Mouse (Mus musculus) heart, adult 2 months (tissue): ENCODE measurements around the gene Tmem242. TPM values are rescaled to one million over a fixed set of nuclear protein-coding genes. Genes with fewer than 3 reads are reported as not detected.

Experiments used
- DNase-seq, 2 experiments: peaks; one replicate each; pipeline ENCODE4 v3.0.0; 2021
- H3K27ac ChIP-seq: fragments of 200-600 bp; 2 replicates; pipeline ENCODE4 v1.8.1; 2022
- H3K27me3 ChIP-seq: fragments of 200-500 bp; 2 replicates; pipeline ENCODE4 v1.6.1; 2012; ENCODE audit warnings: mild to moderate bottlenecking, low read length, inconsistent platforms, mixed read lengths; ENCODE audit not compliant: control insufficient read depth, insufficient read depth
- H3K36me3 ChIP-seq: fragments of 200-500 bp; 2 replicates; pipeline ENCODE4 v1.6.1; 2012; ENCODE audit warnings: low read length, inconsistent platforms; ENCODE audit not compliant: control insufficient read depth, insufficient read depth
- H3K4me1 ChIP-seq: fragments of 200-500 bp; 2 replicates; pipeline ENCODE4 v1.6.1; 2011; ENCODE audit warnings: low read length; ENCODE audit not compliant: control insufficient read depth, insufficient read depth
- H3K4me3 ChIP-seq: fragments of 200-600 bp; 2 replicates; pipeline ENCODE4 v1.8.1; 2022
- H3K79me2 ChIP-seq: fragments of 200-500 bp; replicated peaks from 2 replicates; pipeline ENCODE4 v1.6.1; 2012; ENCODE audit warnings: mild to moderate bottlenecking, inconsistent platforms, low read length, moderate library complexity, mixed read lengths; ENCODE audit not compliant: control insufficient read depth, insufficient read depth
- H3K9ac ChIP-seq: fragments of 200-500 bp; 2 replicates; pipeline ENCODE4 v1.6.1; 2012; ENCODE audit warnings: low read depth, mild to moderate bottlenecking, control low read depth, inconsistent platforms, low read length, mixed read lengths
- CTCF ChIP-seq: fragments of 200-600 bp; IDR thresholded peaks from 2 replicates; pipeline ENCODE4 v1.8.1; 2022; ENCODE audit warnings: antibody characterized with exemption, mild to moderate bottlenecking, moderate library complexity
- EP300 ChIP-seq: fragments of 200-500 bp; IDR thresholded peaks from 2 replicates; pipeline ENCODE4 v1.6.1; 2011; ENCODE audit warnings: low read depth, low read length, control low read depth; ENCODE audit not compliant: insufficient read depth
- POLR2A ChIP-seq: fragments of 200-500 bp; IDR thresholded peaks from 2 replicates; pipeline ENCODE4 v1.6.1; 2011; ENCODE audit warnings: mild to moderate bottlenecking, low read depth, low read length, control low read depth; ENCODE audit not compliant: insufficient read depth
- WGBS: fragments of 180-500 bp; shearing (Covaris S2); methylation state at CpG from one replicate; pipeline ENCODE4 v1.1.7; 2018; 5-methylcytosine and 5-hydroxymethylcytosine counted together
- intact Hi-C: fragments of 180-260 bp; cut with DNase I; formaldehyde crosslinking; loops from one replicate; pipeline ENCODE4 v1.15.1; 2025
- polyA plus RNA-seq: library from polyadenylated mRNA; depleted of rRNA; stranded (reverse); fragments of >200 nt; gene quantifications from 2 replicates; pipeline ENCODE4 v1.2.3, GENCODE M21; 2012
- total RNA-seq, 2 experiments: library from RNA; stranded (reverse); gene quantifications; 2 replicates each; pipeline ENCODE4 v1.2.3; 2021

The Tmem242 gene
- total and polyA plus RNA-seq, 3 experiments, result 17.6 to 155 (median 146) TPM

DNA sequence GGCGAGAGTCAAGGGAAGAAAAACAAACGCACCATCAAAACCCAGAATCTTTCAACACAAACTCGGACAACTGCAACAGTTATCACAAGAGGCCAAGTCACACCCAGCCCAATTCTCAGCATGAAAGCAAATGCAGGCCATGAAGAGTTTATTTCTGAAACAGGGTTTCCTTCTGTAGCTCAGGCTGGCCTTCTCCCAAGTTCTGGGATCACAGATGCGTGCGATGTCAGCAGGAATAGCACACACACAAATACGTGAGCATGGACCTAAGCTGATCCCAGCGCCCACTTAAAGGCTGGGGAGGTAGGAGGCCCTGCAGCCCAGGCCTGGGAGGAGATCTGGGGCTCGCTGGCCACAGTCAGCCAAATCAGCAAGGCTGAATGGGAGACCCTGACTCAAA, 15.9 kb downstream of the Tmem242 start:
- DNase-seq, result no peak
- no peak overlapping the region for H3K9ac ChIP-seq
- 0 out of 2 replicates have a peak, but pooled peaks cover 1% of the 10 kb centered on the region for H3K79me2 ChIP-seq
- intact Hi-C loops, result no loop called here
- H3K4me3 ChIP-seq, result no peak overlapping the region
- no peak for TF ChIP-seq EP300
- no peak for TF ChIP-seq POLR2A
- TF ChIP-seq CTCF, result no peak
- no peak overlapping the region for H3K27ac ChIP-seq
- no peaks in the 10 kb centered on the region for H3K27me3 ChIP-seq
- no peaks in the 10 kb centered on the region; the same call in none of the 2 replicates for H3K4me1 ChIP-seq
- peaks cover 2% of the 10 kb centered on the region; the same call in 1 of the 2 replicates for H3K36me3 ChIP-seq
- 64% methylated on average over 8 of the region's 8 CpGs for WGBS

DNA sequence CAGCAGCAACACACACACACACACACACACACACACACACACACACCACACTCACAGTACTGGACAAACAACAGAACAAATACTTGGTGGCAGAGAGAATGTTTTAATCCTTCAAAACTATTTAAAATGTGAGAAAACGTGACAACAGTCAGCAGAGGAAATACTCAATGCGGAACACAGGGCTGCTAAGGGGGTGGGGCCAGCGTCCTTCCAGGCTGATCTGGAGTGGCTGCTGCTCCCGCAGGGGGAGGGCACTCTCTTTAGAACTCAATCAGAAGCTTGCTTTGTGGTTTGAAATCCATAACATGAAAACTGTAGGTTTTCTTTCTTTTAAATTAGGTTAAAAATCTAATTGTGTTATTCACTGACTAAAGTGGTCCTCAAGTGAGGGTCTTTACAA, 18.2 kb downstream of the Tmem242 start:
- Histone ChIP-seq H3K27me3 (no peaks in the 10 kb centered on the region), H3K4me1 (no peaks in the 10 kb centered on the region; the same call in none of the 2 replicates), H3K79me2 (0 out of 2 replicates have a peak, but pooled peaks cover 1% of the 10 kb centered on the region), H3K4me3 (no peak overlapping the region), H3K36me3 (peaks cover 2% of the 10 kb centered on the region; the same call in 1 of the 2 replicates), H3K9ac (no peak overlapping the region), H3K27ac (no peak overlapping the region)
- intact Hi-C loops, result no loop called here
- TF ChIP-seq POLR2A (no peak), CTCF (no peak), EP300 (no peak)
- DNase-seq, result no peak
- WGBS, result 43% methylated on average over 4 of the region's 4 CpGs

DNA sequence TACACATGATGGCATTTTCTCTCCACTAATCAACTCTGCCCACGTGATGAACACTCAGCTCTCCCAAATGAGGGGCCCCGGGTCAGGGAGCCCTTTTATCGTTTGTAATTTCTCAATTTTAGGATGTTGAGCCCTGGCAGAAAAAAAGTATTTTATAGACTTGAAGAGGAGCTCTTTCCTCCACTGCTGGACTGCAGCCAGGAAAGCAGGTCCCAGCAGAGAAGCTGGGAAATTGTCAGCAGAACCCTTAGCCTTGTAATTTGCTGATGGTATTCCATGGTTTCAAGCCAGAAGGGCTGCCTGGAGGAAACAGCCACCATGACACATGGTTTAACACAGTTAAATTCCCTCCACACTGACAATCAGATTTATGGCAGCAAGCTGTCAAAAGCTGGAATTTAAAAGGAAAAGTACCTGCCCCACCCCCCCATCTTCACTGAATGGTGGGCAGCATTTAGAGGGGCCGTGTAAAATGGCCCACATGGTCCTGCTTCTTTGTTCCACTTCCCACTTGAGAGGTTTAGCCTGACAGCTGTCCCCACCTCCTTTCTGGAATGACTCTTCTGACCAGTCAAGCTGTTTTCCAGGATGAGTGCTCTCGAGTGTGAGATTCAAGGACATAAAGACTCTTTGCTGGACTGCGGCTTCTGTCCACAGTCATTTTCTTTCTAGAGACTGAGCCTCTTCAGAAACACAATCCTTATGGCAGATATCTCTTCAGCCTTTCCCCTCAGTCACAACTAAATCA, 20.1 kb downstream of the Tmem242 start:
- Histone ChIP-seq H3K4me1 (no peaks in the 10 kb centered on the region; the same call in 1 of the 2 replicates), H3K4me3 (no peak overlapping the region), H3K36me3 (no peaks in the 10 kb centered on the region; the same call in 1 of the 2 replicates), H3K27me3 (no peaks in the 10 kb centered on the region), H3K27ac (no peak overlapping the region), H3K79me2 (no peaks in the 10 kb centered on the region), H3K9ac (no peak overlapping the region)
- WGBS, result 79% methylated on average over 6 of the region's 6 CpGs
- TF ChIP-seq POLR2A (no peak), EP300 (no peak), CTCF (no peak)
- intact Hi-C loops, result no loop called here
- no peak for DNase-seq

DNA sequence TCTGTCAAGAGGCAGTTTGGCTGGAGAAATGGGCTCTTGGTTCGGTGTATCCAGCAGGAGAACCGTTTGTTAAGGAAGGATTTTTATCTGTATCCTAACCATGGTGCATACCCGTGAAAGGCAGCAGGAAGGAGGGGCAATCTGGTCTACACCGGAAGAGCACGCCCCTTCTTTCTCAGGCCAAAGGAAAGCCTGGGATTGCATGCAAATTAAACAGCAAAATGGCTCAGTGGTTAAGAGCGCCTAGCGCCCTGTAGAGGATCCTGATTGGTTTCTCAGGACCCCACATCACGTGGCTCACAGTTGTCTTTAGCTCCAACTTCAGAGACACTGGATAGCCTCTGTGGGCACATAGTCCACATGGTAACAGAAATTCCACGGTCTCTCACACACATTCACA, 21.0 kb downstream of the Tmem242 start:
- 88% methylated on average over 9 of the region's 9 CpGs for WGBS
- no peaks in the 10 kb centered on the region for H3K4me1 ChIP-seq
- no peaks in the 10 kb centered on the region for H3K36me3 ChIP-seq
- DNase-seq, result no peak
- H3K9ac ChIP-seq, result no peak overlapping the region
- no peak overlapping the region for H3K27ac ChIP-seq
- TF ChIP-seq POLR2A, result no peak
- no peak for TF ChIP-seq EP300
- TF ChIP-seq CTCF, result no peak
- intact Hi-C loops, result no loop called here
- H3K27me3 ChIP-seq, result no peaks in the 10 kb centered on the region
- H3K4me3 ChIP-seq, result no peak overlapping the region
- no peaks in the 10 kb centered on the region for H3K79me2 ChIP-seq

DNA sequence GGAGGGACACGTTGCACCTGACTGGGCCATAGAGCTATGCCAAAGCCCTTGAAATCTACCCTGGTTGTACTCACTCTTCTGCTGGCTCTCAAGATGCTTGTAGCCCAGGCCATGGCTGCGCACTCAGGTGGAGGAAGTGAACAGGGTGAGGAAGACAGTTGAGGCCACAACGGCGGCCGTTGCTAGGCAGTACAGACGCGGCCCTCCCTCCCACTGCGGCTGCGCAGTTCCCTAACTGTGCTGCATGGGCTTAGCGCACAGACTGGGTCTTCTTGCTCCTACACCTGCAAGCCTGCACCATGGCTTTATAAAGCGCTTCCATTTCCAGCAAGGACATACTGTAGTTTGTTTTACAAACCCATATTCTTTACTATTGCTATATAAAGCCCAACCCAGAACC, 21.5 kb downstream of the Tmem242 start, which contains the start of gene Ldhal6b:
Gene Ldhal6b, minus strand, starts transcription at position 223 of the 400 bp plus-strand sequence.
- DNase-seq, result no peak
- 96% methylated on average over 11 of the region's 11 CpGs for WGBS
- H3K4me3 ChIP-seq, result no peak within 1 kb of the TSS

DNA sequence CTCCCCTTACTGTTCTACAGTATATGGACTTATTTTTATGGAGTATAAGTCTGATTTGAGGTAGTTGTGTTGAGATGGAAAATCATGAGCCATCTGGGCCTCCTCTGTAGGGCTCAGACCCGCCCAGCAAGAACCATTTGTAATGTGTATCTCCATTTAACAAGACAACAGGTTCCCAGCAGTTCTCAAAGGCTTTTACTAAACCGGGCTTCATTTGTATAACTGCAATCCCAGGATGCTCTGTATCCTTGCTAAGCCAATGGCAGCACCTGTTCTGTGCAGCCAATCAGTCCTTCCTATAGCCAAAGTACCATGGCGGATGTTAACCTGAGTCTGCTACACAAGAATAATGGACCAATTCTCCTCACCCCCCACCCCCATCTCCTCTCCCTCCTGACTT, 23.5 kb downstream of the Tmem242 start:
- Histone ChIP-seq H3K27ac (no peak overlapping the region), H3K9ac (no peak overlapping the region), H3K4me3 (no peak overlapping the region), H3K4me1 (no peaks in the 10 kb centered on the region), H3K79me2 (no peaks in the 10 kb centered on the region), H3K27me3 (no peaks in the 10 kb centered on the region), H3K36me3 (no peaks in the 10 kb centered on the region)
- no peak for TF ChIP-seq EP300
- TF ChIP-seq CTCF, result no peak
- no peak for TF ChIP-seq POLR2A
- intact Hi-C loops, result no loop called here
- no peak for DNase-seq
- WGBS, result 93% methylated on average over 3 of the region's 3 CpGs

More for the DNA sequence above, 21.5 kb downstream of the Tmem242 start, which contains the start of gene Ldhal6b:
- Histone ChIP-seq H3K27me3 (no peaks in the 10 kb centered on the region), H3K79me2 (no peaks in the 10 kb centered on the region), H3K4me1 (no peaks in the 10 kb centered on the region), H3K27ac (no peak within 1 kb of the TSS), H3K36me3 (no peaks in the 10 kb centered on the region), H3K9ac (no peak within 1 kb of the TSS)
- intact Hi-C loops, result no loop called here
- TF ChIP-seq CTCF, result no peak
- no peak for TF ChIP-seq POLR2A
- no peak for TF ChIP-seq EP300
